Mouse (Mus musculus) neural tube, embryonic 15.5 days (tissue): ENCODE measurements around the gene Frmd4b. TPM values are rescaled to one million over a fixed set of nuclear protein-coding genes. Genes with fewer than 3 reads are reported as not detected.

Experiments
- ATAC-seq: fragments of 200-750 bp; cut with Nextera tagmentation; 2 replicates; pipeline ENCODE4 v1.8.0; 2017; ENCODE audit warnings: mild to moderate bottlenecking, moderate TSS enrichment, moderate library complexity; ENCODE audit not compliant: low FRiP score
- H3K27ac ChIP-seq: fragments of 300-500 bp; sonication (generic); replicated peaks from 2 replicates; pipeline ENCODE4 v1.5.1; 2015; ENCODE audit warnings: mild to moderate bottlenecking, inconsistent platforms
- H3K27me3 ChIP-seq: fragments of 300-500 bp; sonication (generic); replicated peaks from 2 replicates; pipeline ENCODE4 v1.6.1; 2015; ENCODE audit warnings: inconsistent platforms
- H3K36me3 ChIP-seq: fragments of 300-500 bp; sonication (generic); 2 replicates; pipeline ENCODE4 v1.6.1; 2015; ENCODE audit warnings: inconsistent platforms
- H3K4me1 ChIP-seq: fragments of 300-500 bp; sonication (generic); 2 replicates; pipeline ENCODE4 v1.6.1; 2015; ENCODE audit warnings: inconsistent platforms
- H3K4me2 ChIP-seq: fragments of 300-500 bp; sonication (generic); 2 replicates; pipeline ENCODE4 v1.6.1; 2015; ENCODE audit warnings: inconsistent platforms, mild to moderate bottlenecking, moderate library complexity
- H3K4me3 ChIP-seq: fragments of 300-500 bp; sonication (generic); replicated peaks from 2 replicates; pipeline ENCODE4 v1.5.1; 2015; ENCODE audit warnings: mild to moderate bottlenecking, inconsistent platforms
- H3K9ac ChIP-seq: fragments of 300-500 bp; sonication (generic); replicated peaks from 2 replicates; pipeline ENCODE4 v1.6.1; 2015; ENCODE audit warnings: mild to moderate bottlenecking, inconsistent platforms
- H3K9me3 ChIP-seq: fragments of 300-500 bp; sonication (generic); replicated peaks from 2 replicates; pipeline ENCODE4 v1.6.1; 2016; ENCODE audit warnings: inconsistent platforms
- WGBS: fragments of 180-500 bp; shearing (Covaris S2); methylation state at CpG from one replicate; pipeline ENCODE4 v1.1.7; 2015; ENCODE audit warnings: mixed read lengths; 5-methylcytosine and 5-hydroxymethylcytosine counted together
- polyA plus RNA-seq: library from polyadenylated mRNA; unstranded; fragments of >200 nt; fragmentation: Nextera tagmentation; extraction: Ambion mirVana; gene quantifications from 2 replicates; pipeline ENCODE4 v1.2.1, GENCODE M21; 2015

The Frmd4b gene
- polyA plus RNA-seq, 1 experiment from 2014 or later = 19.8 TPM

DNA sequence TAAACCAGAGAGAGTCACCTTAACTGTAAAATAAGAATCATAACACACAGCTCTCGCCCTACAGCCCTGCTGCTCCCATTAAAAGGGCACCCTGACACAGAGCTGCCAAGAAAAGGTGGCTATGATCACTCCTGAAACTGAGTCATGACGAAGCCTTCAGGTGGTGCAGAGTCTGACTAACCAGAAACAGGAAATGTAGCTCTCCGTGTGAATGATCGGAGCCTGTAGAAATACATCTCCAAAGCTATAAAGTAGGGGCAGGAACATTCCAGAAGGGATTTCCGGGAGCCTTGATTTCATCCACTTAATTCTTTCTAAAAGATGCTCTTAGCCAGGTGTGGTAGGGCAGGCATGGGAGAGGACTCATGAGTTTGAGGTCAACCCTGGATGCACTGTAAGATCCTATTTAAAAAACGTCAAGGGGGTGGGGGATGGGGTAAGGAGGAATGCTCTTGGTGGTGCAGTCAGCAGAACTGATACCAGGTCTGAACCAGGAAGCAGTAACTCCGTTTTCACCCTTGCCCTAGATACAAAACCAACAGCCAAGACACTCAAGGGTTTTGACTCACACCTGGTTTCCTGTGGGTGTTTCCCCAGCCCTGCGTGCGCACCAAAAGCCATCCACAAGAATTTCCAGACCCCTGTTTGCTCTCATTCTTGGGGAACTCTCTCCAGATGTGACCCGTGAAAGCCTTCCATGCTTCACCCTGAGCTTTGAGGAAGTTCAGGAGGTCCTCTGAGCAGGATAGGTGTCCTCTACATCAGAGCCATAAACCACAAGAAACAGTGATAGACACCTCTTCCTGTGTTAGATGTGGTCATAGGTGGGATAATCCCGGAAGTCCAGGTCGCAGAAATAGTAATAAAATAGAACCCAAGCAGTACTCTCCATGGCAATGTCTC, 323.4 kb downstream of the Frmd4b start:
- Histone ChIP-seq H3K36me3 (peaks cover 36% of the 10 kb centered on the region), H3K27ac (no peak overlapping the region), H3K4me1 (no peaks in the 10 kb centered on the region), H3K4me3 (no peak overlapping the region), H3K9ac (no peak overlapping the region), H3K27me3 (no peaks in the 10 kb centered on the region), H3K9me3 (no peaks in the 10 kb centered on the region), H3K4me2 (no peak overlapping the region)
- WGBS = 89% methylated on average over 12 of the region's 12 CpGs
- no peak for ATAC-seq

DNA sequence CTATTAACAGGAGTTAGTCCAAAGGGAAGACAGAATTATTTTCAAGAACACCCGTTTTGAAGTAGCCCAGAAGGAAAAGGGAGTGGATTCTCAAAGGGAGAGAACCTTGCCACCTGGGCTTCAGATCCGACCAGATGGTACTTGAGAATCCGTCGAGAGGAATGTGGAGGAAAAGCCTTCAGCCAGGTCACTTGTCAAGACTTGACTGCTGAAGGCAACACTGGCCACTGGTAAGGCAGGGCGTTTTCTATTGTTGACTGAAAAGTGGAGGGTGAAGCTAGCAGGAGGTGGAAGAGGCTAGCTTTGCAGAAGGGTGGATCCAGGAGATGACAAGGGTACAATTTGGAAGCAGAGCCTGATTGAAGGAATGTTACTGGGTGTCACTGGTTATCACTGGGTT, 324.4 kb downstream of the Frmd4b start:
- Histone ChIP-seq H3K4me1 (no peaks in the 10 kb centered on the region), H3K9me3 (no peaks in the 10 kb centered on the region), H3K4me2 (no peak overlapping the region), H3K4me3 (no peak overlapping the region), H3K27me3 (no peaks in the 10 kb centered on the region), H3K36me3 (peaks cover 33% of the 10 kb centered on the region), H3K27ac (no peak overlapping the region), H3K9ac (no peak overlapping the region)
- 84% methylated on average over 5 of the region's 5 CpGs for WGBS
- ATAC-seq = no peak

DNA sequence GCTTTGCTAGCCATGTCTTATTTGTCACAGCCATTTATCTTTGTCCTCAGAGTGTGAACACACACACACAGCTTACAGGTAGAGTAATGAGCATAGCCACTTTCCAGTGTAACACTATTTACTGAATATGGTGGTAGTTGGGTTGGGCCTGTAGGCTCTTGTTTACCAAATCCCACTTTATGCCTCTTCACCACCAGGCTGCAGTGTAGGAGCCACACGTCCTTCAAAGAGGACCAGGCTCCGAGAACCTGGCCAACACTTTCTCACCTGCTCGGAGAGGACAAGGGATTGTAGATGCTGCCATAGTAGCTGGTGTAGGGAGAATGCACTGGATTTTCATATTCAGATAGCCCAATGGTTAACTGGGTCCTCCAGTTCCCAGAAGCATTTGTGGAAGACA, 325.2 kb downstream of the Frmd4b start:
- H3K4me3 ChIP-seq = no peak overlapping the region
- no peaks in the 10 kb centered on the region for H3K27me3 ChIP-seq
- WGBS = 94% methylated on average over 3 of the region's 3 CpGs
- H3K36me3 ChIP-seq = peaks cover 33% of the 10 kb centered on the region
- no peak overlapping the region for H3K27ac ChIP-seq
- no peak overlapping the region for H3K4me2 ChIP-seq
- H3K9me3 ChIP-seq = no peaks in the 10 kb centered on the region
- H3K9ac ChIP-seq = no peak overlapping the region
- no peak for ATAC-seq
- no peaks in the 10 kb centered on the region for H3K4me1 ChIP-seq

DNA sequence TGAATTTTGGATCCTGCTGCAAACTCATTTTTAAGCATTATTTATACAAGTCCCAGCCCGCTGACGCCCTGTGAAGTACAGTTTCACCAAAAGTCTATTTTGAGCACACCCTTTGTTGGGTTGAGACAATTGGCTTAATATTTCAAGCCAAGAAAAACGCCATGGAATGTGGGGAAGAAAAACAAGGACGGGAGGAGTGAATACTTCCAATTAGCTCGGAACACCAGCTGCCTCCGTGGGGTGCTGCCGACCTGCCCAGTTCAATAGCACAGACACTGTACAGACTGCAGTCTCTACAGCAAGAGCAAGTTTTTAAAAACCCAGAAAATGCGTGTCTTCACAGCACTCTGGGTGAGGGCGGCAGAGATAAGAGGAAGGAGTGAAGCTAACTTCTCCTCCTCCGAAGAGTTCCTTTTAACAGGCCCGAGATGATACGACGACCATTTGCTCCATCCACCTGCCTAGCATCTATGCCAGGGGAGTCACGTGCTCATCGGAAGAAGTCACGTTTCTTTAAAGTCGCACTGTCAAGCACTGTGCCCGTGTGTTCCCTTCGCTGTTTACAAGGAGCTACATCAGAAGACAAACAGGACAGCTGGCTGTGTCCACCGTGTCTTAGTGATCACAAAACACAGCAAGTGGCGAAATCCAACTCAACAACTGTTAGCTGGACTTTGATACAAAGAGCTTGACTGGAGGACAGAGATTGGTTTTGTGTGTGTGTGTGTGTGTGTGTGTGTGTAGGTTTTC, 326.0 kb downstream of the Frmd4b start:
- no peak for ATAC-seq
- H3K4me2 ChIP-seq = no peak overlapping the region
- H3K4me3 ChIP-seq = no peak overlapping the region
- WGBS = 65% methylated on average over 21 of the region's 21 CpGs
- no peaks in the 10 kb centered on the region for H3K4me1 ChIP-seq
- H3K9ac ChIP-seq = no peak overlapping the region
- H3K36me3 ChIP-seq = peaks cover 28% of the 10 kb centered on the region
- H3K9me3 ChIP-seq = no peaks in the 10 kb centered on the region
- H3K27ac ChIP-seq = no peak overlapping the region
- no peaks in the 10 kb centered on the region for H3K27me3 ChIP-seq

DNA sequence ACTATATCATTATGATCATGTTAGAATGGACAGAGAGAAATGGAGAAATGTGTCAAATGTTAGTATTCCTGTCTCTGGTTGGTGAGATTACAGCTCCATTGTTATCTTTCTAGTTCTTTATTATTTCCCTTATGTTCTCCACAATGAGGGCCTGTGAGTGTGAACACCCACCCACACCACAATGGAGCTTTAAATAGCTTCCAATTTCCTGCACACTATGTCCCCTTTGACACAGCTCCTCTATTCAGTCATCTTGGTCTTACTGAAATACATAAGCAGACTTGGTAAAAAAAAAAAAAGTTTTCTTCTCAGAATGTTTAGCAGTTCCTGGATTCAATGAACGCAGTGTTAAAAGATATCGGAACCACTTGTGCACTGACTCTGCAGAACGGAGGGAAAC, 326.7 kb downstream of the Frmd4b start:
- no peak for ATAC-seq
- Histone ChIP-seq H3K9me3 (no peaks in the 10 kb centered on the region), H3K27me3 (no peaks in the 10 kb centered on the region), H3K4me2 (no peak overlapping the region), H3K4me3 (no peak overlapping the region), H3K36me3 (peaks cover 21% of the 10 kb centered on the region), H3K9ac (no peak overlapping the region), H3K4me1 (no peaks in the 10 kb centered on the region), H3K27ac (no peak overlapping the region)
- 79% methylated on average over 3 of the region's 3 CpGs for WGBS

DNA sequence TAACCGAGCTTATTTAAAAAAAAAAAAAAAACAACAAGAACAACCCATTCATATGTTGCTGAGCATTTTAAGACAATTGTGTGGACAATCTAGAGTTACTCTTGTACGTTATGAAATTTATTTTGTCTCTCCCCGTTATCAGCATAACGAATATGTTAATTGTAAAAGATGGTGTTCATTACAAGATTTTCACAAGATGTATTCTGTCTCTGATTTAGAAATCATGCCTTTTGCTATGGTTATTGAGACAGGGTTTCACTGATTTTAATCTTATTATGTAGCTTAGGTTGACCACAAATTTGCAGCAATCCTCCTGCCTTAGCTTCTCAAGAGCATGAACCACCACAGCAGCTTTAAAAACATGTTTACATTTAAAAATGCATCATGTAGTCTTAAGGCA, 327.5 kb downstream of the Frmd4b start:
- H3K4me2 ChIP-seq = no peak overlapping the region
- H3K27ac ChIP-seq = no peak overlapping the region
- 95% methylated on average over 4 of the region's 4 CpGs for WGBS
- H3K9me3 ChIP-seq = no peaks in the 10 kb centered on the region
- no peaks in the 10 kb centered on the region for H3K4me1 ChIP-seq
- H3K27me3 ChIP-seq = no peaks in the 10 kb centered on the region
- H3K9ac ChIP-seq = no peak overlapping the region
- H3K4me3 ChIP-seq = no peak overlapping the region
- peaks cover 13% of the 10 kb centered on the region for H3K36me3 ChIP-seq
- ATAC-seq = no peak

DNA sequence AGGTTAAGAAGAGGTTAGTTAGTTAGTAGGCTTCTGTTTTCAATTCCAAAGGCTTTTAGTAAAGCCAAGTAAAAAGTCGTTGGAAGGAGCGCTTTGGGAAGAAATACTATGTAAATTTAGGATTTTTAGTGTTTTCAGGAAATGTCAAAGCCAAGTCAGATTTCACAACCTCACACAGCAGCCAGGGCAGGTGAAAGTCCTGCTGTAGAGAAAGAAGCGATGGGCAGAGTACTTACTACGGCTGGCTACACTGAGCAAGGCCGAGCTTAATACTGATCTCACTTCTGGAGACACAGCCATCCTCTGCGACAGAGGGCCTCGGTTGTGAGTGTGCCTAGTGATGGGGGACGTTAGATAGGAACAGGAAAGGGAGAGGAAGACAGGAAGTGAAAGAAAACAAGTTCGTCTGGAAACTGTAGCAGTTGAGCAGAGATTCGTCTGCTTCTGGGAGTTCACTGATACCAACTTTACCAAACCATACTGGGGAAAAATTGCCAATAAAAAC, 328.0 kb downstream of the Frmd4b start:
- H3K27ac ChIP-seq = no peak overlapping the region
- 83% methylated on average over 10 of the region's 10 CpGs for WGBS
- no peak for ATAC-seq
- H3K36me3 ChIP-seq = peaks cover 11% of the 10 kb centered on the region
- H3K4me1 ChIP-seq = no peaks in the 10 kb centered on the region
- no peaks in the 10 kb centered on the region for H3K9me3 ChIP-seq
- no peak overlapping the region for H3K4me2 ChIP-seq
- no peak overlapping the region for H3K9ac ChIP-seq
- no peaks in the 10 kb centered on the region for H3K27me3 ChIP-seq
- no peak overlapping the region for H3K4me3 ChIP-seq

DNA sequence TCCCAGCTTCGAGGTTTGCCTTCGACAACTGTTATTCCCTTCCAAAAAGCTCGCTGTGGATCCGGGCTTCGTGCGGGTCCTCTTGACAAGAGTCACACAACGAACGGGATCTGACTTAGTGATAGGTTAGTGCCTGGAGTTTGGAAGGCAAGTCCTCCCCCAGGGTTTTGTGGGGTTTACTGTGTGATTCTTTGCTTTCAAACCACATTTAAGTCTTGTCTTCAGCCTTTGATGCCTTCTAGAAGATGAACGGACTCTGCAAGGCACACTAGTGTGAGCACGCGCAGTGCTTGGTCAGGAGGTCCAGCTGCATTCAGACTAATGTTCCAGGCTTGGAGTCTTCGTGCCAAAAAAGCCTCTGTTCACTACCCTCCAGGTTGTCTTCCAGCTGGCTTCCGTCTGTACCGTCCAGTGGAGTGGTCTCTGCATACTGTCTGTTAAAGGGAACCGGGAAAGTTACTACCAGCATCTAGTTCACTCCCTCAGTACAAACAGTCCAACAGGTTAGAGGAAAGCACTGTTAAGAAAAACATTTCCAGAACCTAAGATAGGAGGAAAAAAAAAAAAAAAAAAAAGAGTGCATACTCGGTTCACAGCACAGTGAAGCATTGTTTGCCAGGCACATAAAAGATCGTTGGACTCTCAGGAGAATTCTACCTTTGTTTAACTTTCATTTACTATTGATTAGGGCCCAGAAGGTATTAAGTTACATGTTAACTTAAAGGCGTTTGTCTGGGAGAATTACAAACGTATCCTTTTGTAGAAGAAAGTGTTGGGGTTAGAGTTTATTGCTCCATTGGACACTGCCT, 329.1 kb downstream of the Frmd4b start:
- 70% methylated on average over 19 of the region's 19 CpGs for WGBS

DNA sequence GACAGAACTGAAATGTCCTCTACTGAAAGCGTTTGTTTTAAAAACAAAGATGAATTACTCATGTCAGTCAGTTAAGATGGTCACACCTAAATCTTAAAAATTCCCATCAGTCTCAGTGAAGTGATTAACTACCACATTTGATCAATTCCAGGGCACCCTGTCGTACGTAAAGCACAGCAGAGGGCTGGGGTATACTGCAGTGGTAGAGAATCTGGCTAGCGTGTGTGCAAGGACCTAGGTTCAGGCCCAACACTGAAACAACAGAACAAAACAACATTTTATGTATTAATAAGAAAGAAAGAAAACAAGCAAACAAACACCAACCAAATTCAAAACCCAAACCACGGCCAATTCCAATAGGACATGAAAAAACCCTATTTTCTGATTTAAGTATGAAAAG, 331.0 kb downstream of the Frmd4b start:
- Histone ChIP-seq H3K27me3 (no peaks in the 10 kb centered on the region), H3K4me1 (no peaks in the 10 kb centered on the region), H3K4me2 (no peak overlapping the region), H3K9me3 (no peaks in the 10 kb centered on the region), H3K36me3 (peaks cover 6% of the 10 kb centered on the region), H3K9ac (no peak overlapping the region), H3K4me3 (no peak overlapping the region), H3K27ac (no peak overlapping the region)
- ATAC-seq = no peak
- WGBS = 91% methylated on average over 5 of the region's 5 CpGs

More for the DNA sequence above, 329.1 kb downstream of the Frmd4b start:
- Histone ChIP-seq H3K27me3 (no peaks in the 10 kb centered on the region), H3K27ac (no peak overlapping the region), H3K4me2 (no peak overlapping the region), H3K4me3 (no peak overlapping the region), H3K9ac (no peak overlapping the region), H3K9me3 (no peaks in the 10 kb centered on the region), H3K4me1 (no peaks in the 10 kb centered on the region), H3K36me3 (peaks cover 11% of the 10 kb centered on the region)
- no peak for ATAC-seq

DNA sequence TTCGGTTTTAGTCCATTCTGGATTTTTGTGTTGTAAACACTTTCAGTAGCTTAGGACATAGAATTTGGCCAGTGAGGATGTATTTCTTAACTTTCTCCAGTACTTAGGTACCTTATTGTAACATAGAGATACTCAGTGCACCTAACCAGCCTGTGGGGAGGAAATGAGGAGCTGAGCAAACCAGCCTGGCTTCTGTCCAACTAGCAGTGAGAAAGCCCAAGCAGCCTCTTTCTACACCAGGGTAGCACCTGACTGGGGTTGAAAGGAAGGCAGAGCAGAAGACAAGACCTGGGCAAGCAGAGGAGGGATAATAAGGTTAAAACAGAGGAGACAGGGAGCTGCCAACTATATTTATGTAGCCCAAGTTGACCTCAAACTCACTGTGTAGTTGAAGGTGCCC, 333.7 kb downstream of the Frmd4b start:
- no peak overlapping the region for H3K9ac ChIP-seq
- H3K4me2 ChIP-seq = no peak overlapping the region
- no peaks in the 10 kb centered on the region for H3K27me3 ChIP-seq
- H3K27ac ChIP-seq = no peak overlapping the region
- peaks cover 6% of the 10 kb centered on the region; the same call in 1 of the 2 replicates for H3K4me1 ChIP-seq
- no peak overlapping the region for H3K4me3 ChIP-seq
- no peak for ATAC-seq
- 93% methylated on average over 1 of the region's 1 CpGs for WGBS
- peaks cover 6% of the 10 kb centered on the region for H3K36me3 ChIP-seq
- H3K9me3 ChIP-seq = no peaks in the 10 kb centered on the region

DNA sequence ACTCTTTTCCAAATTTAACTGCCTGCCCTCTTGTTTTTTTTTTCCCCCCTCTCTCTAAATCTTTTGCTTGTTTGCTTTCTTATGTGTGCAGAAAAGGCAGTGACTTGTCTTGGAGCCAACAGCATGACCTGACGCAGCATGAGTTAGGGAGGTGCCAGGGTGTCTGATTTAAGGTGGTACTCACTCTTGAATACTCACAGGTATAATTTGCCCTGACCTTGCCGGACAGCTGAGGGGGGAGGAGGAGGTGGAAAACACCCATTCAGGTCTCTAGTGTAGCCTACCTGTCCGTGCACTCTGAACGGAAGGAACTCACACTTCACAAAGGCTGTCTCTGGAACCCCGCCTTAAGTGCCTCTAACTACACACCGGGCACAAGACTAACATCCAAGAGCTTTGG, 338.5 kb downstream of the Frmd4b start:
- Histone ChIP-seq H3K9ac (no peak overlapping the region), H3K27ac (no peak overlapping the region), H3K4me3 (no peak overlapping the region), H3K36me3 (no peaks in the 10 kb centered on the region), H3K27me3 (no peaks in the 10 kb centered on the region), H3K4me2 (no peak overlapping the region), H3K4me1 (peaks cover 27% of the 10 kb centered on the region), H3K9me3 (no peaks in the 10 kb centered on the region)
- ATAC-seq = no peak
- WGBS = 54% methylated on average over 6 of the region's 6 CpGs
